Mouse (Mus musculus): ENCODE results near the gene Atp1a1. TPM values are rescaled to one million over a fixed set of nuclear protein-coding genes. Genes with fewer than 3 reads are reported as not detected.

The Atp1a1 gene
- polyA plus RNA-seq, 1 experiment from 2014 or later, result 42.7 TPM

- H3K9me3 ChIP-seq (ENCODE audit: control insufficient read depth, low read length), result no peaks in the 10 kb centered on the region
- no peak overlapping the region for H3K9ac ChIP-seq (replicated peaks; ENCODE audit: low read depth, low read length)
- no peak overlapping the region for H3K4me3 ChIP-seq (replicated peaks; ENCODE audit: low read length)
- no peak overlapping the region for H3K27ac ChIP-seq (ENCODE audit: low read length)
- H3K27me3 ChIP-seq (replicated peaks; ENCODE audit: control insufficient read depth, insufficient read depth, low read length), result 0 out of 2 replicates have a peak, but pooled peaks cover 3% of the 10 kb centered on the region
- H3K4me2 ChIP-seq (ENCODE audit: low read length), result no peak overlapping the region
- no peaks in the 10 kb centered on the region for H3K4me1 ChIP-seq (replicated peaks; ENCODE audit: control insufficient read depth, insufficient read depth, low read length)
- H3K36me3 ChIP-seq (ENCODE audit: control insufficient read depth, insufficient read depth), result no peaks in the 10 kb centered on the region
- WGBS, result 66% methylated on average over 25 of the region's 26 CpGs
- ATAC-seq, result peak; percentile 36; the same call in 1 of the 2 replicates
Measured at GRCm38 (mm10) chr3:101551457-101552230, 52.8 kb downstream of the Atp1a1 start.

- Histone ChIP-seq H3K27ac (ENCODE audit: low read length) (no peak overlapping the region), H3K27me3 (replicated peaks; ENCODE audit: control insufficient read depth, insufficient read depth, low read length) (0 out of 2 replicates have a peak, but pooled peaks cover 3% of the 10 kb centered on the region), H3K4me2 (ENCODE audit: low read length) (no peak overlapping the region), H3K9ac (replicated peaks; ENCODE audit: low read depth, low read length) (no peak overlapping the region), H3K4me1 (replicated peaks; ENCODE audit: control insufficient read depth, insufficient read depth, low read length) (no peaks in the 10 kb centered on the region), H3K36me3 (ENCODE audit: control insufficient read depth, insufficient read depth) (no peaks in the 10 kb centered on the region), H3K4me3 (replicated peaks; ENCODE audit: low read length) (no peak overlapping the region), H3K9me3 (ENCODE audit: control insufficient read depth, low read length) (no peaks in the 10 kb centered on the region)
- WGBS, result 79% methylated on average over 5 of the region's 5 CpGs
- ATAC-seq, result no peak
Measured at GRCm38 (mm10) chr3:101549749-101550148, 54.7 kb downstream of the Atp1a1 start.

GRCm38 (mm10) chr3:101544116-101544515 is 60.4 kb downstream of the Atp1a1 start:
- H3K36me3 ChIP-seq (ENCODE audit: control insufficient read depth, insufficient read depth), result no peaks in the 10 kb centered on the region
- no peak for ATAC-seq
- H3K4me3 ChIP-seq (replicated peaks; ENCODE audit: low read length), result no peak overlapping the region
- no peaks in the 10 kb centered on the region for H3K9me3 ChIP-seq (ENCODE audit: control insufficient read depth, low read length)
- 75% methylated on average over 7 of the region's 7 CpGs for WGBS
- H3K4me2 ChIP-seq (ENCODE audit: low read length), result no peak overlapping the region
- no peaks in the 10 kb centered on the region for H3K4me1 ChIP-seq (replicated peaks; ENCODE audit: control insufficient read depth, insufficient read depth, low read length)
- no peak overlapping the region for H3K27ac ChIP-seq (ENCODE audit: low read length)
- no peak overlapping the region for H3K9ac ChIP-seq (replicated peaks; ENCODE audit: low read depth, low read length)
- H3K27me3 ChIP-seq (replicated peaks; ENCODE audit: control insufficient read depth, insufficient read depth, low read length), result no peaks in the 10 kb centered on the region

- Histone ChIP-seq H3K4me1 (replicated peaks; ENCODE audit: control insufficient read depth, insufficient read depth, low read length) (no peaks in the 10 kb centered on the region), H3K9ac (replicated peaks; ENCODE audit: low read depth, low read length) (no peak overlapping the region), H3K27ac (ENCODE audit: low read length) (no peak overlapping the region), H3K9me3 (ENCODE audit: control insufficient read depth, low read length) (no peaks in the 10 kb centered on the region), H3K36me3 (ENCODE audit: control insufficient read depth, insufficient read depth) (no peaks in the 10 kb centered on the region), H3K4me3 (replicated peaks; ENCODE audit: low read length) (no peak overlapping the region), H3K27me3 (replicated peaks; ENCODE audit: control insufficient read depth, insufficient read depth, low read length) (no peaks in the 10 kb centered on the region), H3K4me2 (ENCODE audit: low read length) (no peak overlapping the region)
- no peak for ATAC-seq
- WGBS, result 68% methylated on average over 6 of the region's 6 CpGs
Measured at GRCm38 (mm10) chr3:101541571-101541970, 62.9 kb downstream of the Atp1a1 start.

GRCm38 (mm10) chr3:101540568-101540967 is 63.9 kb downstream of the Atp1a1 start:
- no peak overlapping the region for H3K4me3 ChIP-seq (replicated peaks; ENCODE audit: low read length)
- no peak overlapping the region for H3K4me2 ChIP-seq (ENCODE audit: low read length)
- 77% methylated on average over 4 of the region's 4 CpGs for WGBS
- no peaks in the 10 kb centered on the region for H3K9me3 ChIP-seq (ENCODE audit: control insufficient read depth, low read length)
- H3K9ac ChIP-seq (replicated peaks; ENCODE audit: low read depth, low read length), result no peak overlapping the region
- H3K36me3 ChIP-seq (ENCODE audit: control insufficient read depth, insufficient read depth), result no peaks in the 10 kb centered on the region
- ATAC-seq, result no peak
- no peak overlapping the region for H3K27ac ChIP-seq (ENCODE audit: low read length)
- no peaks in the 10 kb centered on the region for H3K4me1 ChIP-seq (replicated peaks; ENCODE audit: control insufficient read depth, insufficient read depth, low read length)
- no peaks in the 10 kb centered on the region for H3K27me3 ChIP-seq (replicated peaks; ENCODE audit: control insufficient read depth, insufficient read depth, low read length)

- WGBS, result 93% methylated on average over 7 of the region's 7 CpGs
- H3K9me3 ChIP-seq (ENCODE audit: control insufficient read depth, low read length), result no peaks in the 10 kb centered on the region
- H3K4me2 ChIP-seq (ENCODE audit: low read length), result no peak overlapping the region
- H3K4me3 ChIP-seq (replicated peaks; ENCODE audit: low read length), result no peak overlapping the region
- H3K4me1 ChIP-seq (replicated peaks; ENCODE audit: control insufficient read depth, insufficient read depth, low read length), result no peaks in the 10 kb centered on the region; the same call in 1 of the 2 replicates
- H3K36me3 ChIP-seq (ENCODE audit: control insufficient read depth, insufficient read depth), result no peaks in the 10 kb centered on the region
- no peaks in the 10 kb centered on the region for H3K27me3 ChIP-seq (replicated peaks; ENCODE audit: control insufficient read depth, insufficient read depth, low read length)
- no peak overlapping the region for H3K27ac ChIP-seq (ENCODE audit: low read length)
- no peak for ATAC-seq
- H3K9ac ChIP-seq (replicated peaks; ENCODE audit: low read depth, low read length), result no peak overlapping the region
Measured at GRCm38 (mm10) chr3:101536322-101536721, 68.2 kb downstream of the Atp1a1 start.

GRCm38 (mm10) chr3:101534311-101534710 is 70.2 kb downstream of the Atp1a1 start:
- Histone ChIP-seq H3K9me3 (ENCODE audit: control insufficient read depth, low read length) (no peaks in the 10 kb centered on the region), H3K4me1 (replicated peaks; ENCODE audit: control insufficient read depth, insufficient read depth, low read length) (peaks cover under 1% of the 10 kb centered on the region), H3K36me3 (ENCODE audit: control insufficient read depth, insufficient read depth) (no peaks in the 10 kb centered on the region), H3K4me3 (replicated peaks; ENCODE audit: low read length) (no peak overlapping the region), H3K27ac (ENCODE audit: low read length) (no peak overlapping the region), H3K9ac (replicated peaks; ENCODE audit: low read depth, low read length) (no peak overlapping the region), H3K4me2 (ENCODE audit: low read length) (no peak overlapping the region), H3K27me3 (replicated peaks; ENCODE audit: control insufficient read depth, insufficient read depth, low read length) (no peaks in the 10 kb centered on the region)
- no peak for ATAC-seq
- 97% methylated on average over 9 of the region's 9 CpGs for whole genome bisulfite sequencing

- 78% methylated on average over 2 of the region's 2 CpGs for WGBS
- no peaks in the 10 kb centered on the region for H3K36me3 ChIP-seq (ENCODE audit: control insufficient read depth, insufficient read depth)
- ATAC-seq, result no peak
Measured at GRCm38 (mm10) chr3:101533373-101533772, 71.1 kb downstream of the Atp1a1 start.

GRCm38 (mm10) chr3:101530928-101531327 is 73.6 kb downstream of the Atp1a1 start:
- H3K9me3 ChIP-seq (ENCODE audit: control insufficient read depth, low read length), result no peaks in the 10 kb centered on the region
- no peaks in the 10 kb centered on the region for H3K36me3 ChIP-seq (ENCODE audit: control insufficient read depth, insufficient read depth)
- H3K4me3 ChIP-seq (replicated peaks; ENCODE audit: low read length), result no peak overlapping the region
- H3K4me1 ChIP-seq (replicated peaks; ENCODE audit: control insufficient read depth, insufficient read depth, low read length), result peaks cover 8% of the 10 kb centered on the region
- peak; percentile 51; the same call in 1 of the 2 replicates for ATAC-seq
- H3K27me3 ChIP-seq (replicated peaks; ENCODE audit: control insufficient read depth, insufficient read depth, low read length), result no peaks in the 10 kb centered on the region
- 46% methylated on average over 10 of the region's 10 CpGs for WGBS
- H3K9ac ChIP-seq (replicated peaks; ENCODE audit: low read depth, low read length), result no peak overlapping the region
- no peak overlapping the region for H3K4me2 ChIP-seq (ENCODE audit: low read length)
- peak overlapping the region; percentile 56 for H3K27ac ChIP-seq (ENCODE audit: low read length)

More at GRCm38 (mm10) chr3:101533373-101533772, 71.1 kb downstream of the Atp1a1 start:
- H3K9ac ChIP-seq (replicated peaks; ENCODE audit: low read depth, low read length), result no peak overlapping the region
- no peaks in the 10 kb centered on the region for H3K27me3 ChIP-seq (replicated peaks; ENCODE audit: control insufficient read depth, insufficient read depth, low read length)
- peaks cover 7% of the 10 kb centered on the region for H3K4me1 ChIP-seq (replicated peaks; ENCODE audit: control insufficient read depth, insufficient read depth, low read length)
- no peaks in the 10 kb centered on the region for H3K9me3 ChIP-seq (ENCODE audit: control insufficient read depth, low read length)
- no peak overlapping the region for H3K27ac ChIP-seq (ENCODE audit: low read length)
- H3K4me2 ChIP-seq (ENCODE audit: low read length), result no peak overlapping the region
- H3K4me3 ChIP-seq (replicated peaks; ENCODE audit: low read length), result no peak overlapping the region

Measured in forebrain, embryonic 16.5 days (tissue).